Mouse (Mus musculus): ENCODE data around the gene Olfr108. TPM values are rescaled to one million over a fixed set of nuclear protein-coding genes. Genes with fewer than 3 reads are reported as not detected.

Gene Olfr108
- not detected for total RNA-seq (2021)

GRCm38 (mm10) chr17:37445180-37445579 is at the start of gene Olfr108:
Gene Olfr108, plus strand, starts transcription at chr17:37445480.
- DNase-seq: no peak

- no peak for DNase-seq
Measured at GRCm38 (mm10) chr17:37398926-37399325, 46.4 kb upstream of the Olfr108 start, which contains the start of gene Olfr107. Gene Olfr107, plus strand, starts transcription at chr17:37399226.

GRCm38 (mm10) chr17:37413380-37413779 is 31.9 kb upstream of the Olfr108 start:
- no peak for DNase-seq

- DNase-seq: no peak
Measured at GRCm38 (mm10) chr17:37458616-37459015, 13.3 kb downstream of the Olfr108 start, which contains the start of gene Olfr109. Gene Olfr109, plus strand, starts transcription at chr17:37458916.

GRCm38 (mm10) chr17:37483452-37483851 is 38.2 kb downstream of the Olfr108 start, which contains the start of gene H2-M2:
Gene H2-M2, minus strand, starts transcription at chr17:37483552.
- no peak for DNase-seq

- DNase-seq: no peak
Measured at GRCm38 (mm10) chr17:37491930-37492518, 46.7 kb downstream of the Olfr108 start, which contains the start of gene Olfr110. Gene Olfr110, plus strand, starts transcription at chr17:37492468.

Other genes with a start within 250 kb of the Olfr108 start
- gene Olfr94, start 244.5 kb upstream of the Olfr108 start, total RNA-seq (2021): not detected
- not detected for gene Olfr95, start 232.4 kb upstream of the Olfr108 start, total RNA-seq (2021)
- gene Olfr96, start 225.3 kb upstream of the Olfr108 start, total RNA-seq (2021): not detected
- gene Olfr97, start 208.2 kb upstream of the Olfr108 start, total RNA-seq (2021): not detected
- gene Olfr98, start 181.7 kb upstream of the Olfr108 start, total RNA-seq (2021): not detected
- gene H2-M3, start 175.3 kb upstream of the Olfr108 start, total RNA-seq (2021): 1 to 10 TPM; 1.5 to 2.0 TPM
- gene Olfr99, start 162.0 kb upstream of the Olfr108 start, total RNA-seq (2021): not detected
- gene Olfr101, start 141.2 kb upstream of the Olfr108 start, total RNA-seq (2021): not detected
- gene Olfr102, start 128.4 kb upstream of the Olfr108 start, total RNA-seq (2021): not detected
- gene Olfr103, start 105.8 kb upstream of the Olfr108 start, total RNA-seq (2021): not detected
- not detected for gene Olfr104-ps, start 85.9 kb upstream of the Olfr108 start, total RNA-seq (2021)
- not detected for gene Olfr105-ps, start 66.4 kb upstream of the Olfr108 start, total RNA-seq (2021)
- gene Olfr106-ps, start 55.1 kb upstream of the Olfr108 start, total RNA-seq (2021): not detected
- not detected for gene Olfr107, start 46.3 kb upstream of the Olfr108 start, total RNA-seq (2021)
- gene Olfr109, start 13.4 kb downstream of the Olfr108 start, total RNA-seq (2021): not detected
- not detected for gene H2-M2, start 38.1 kb downstream of the Olfr108 start, total RNA-seq (2021)
- gene Olfr110, start 47.0 kb downstream of the Olfr108 start, total RNA-seq (2021): not detected
- not detected for gene Olfr111, start 62.5 kb downstream of the Olfr108 start, total RNA-seq (2021)
- not detected for gene Olfr112, start 124.0 kb downstream of the Olfr108 start, total RNA-seq (2021)
- gene Olfr113, start 132.2 kb downstream of the Olfr108 start, total RNA-seq (2021): not detected
- gene Olfr114, start 147.3 kb downstream of the Olfr108 start, total RNA-seq (2021): not detected
- not detected for gene Olfr115, start 181.6 kb downstream of the Olfr108 start, total RNA-seq (2021)
- not detected for gene Olfr116, start 181.7 kb downstream of the Olfr108 start, total RNA-seq (2021)
- not detected for gene Olfr117, start 218.3 kb downstream of the Olfr108 start, total RNA-seq (2021)
- gene Olfr118, start 221.5 kb downstream of the Olfr108 start, total RNA-seq (2021): not detected